Mouse (Mus musculus) midbrain, embryonic 14.5 days (tissue): ENCODE results near the gene Soga3. TPM values are rescaled to one million over a fixed set of nuclear protein-coding genes. Genes with fewer than 3 reads are reported as not detected.
A peak's percentile ranks its signal among the peaks of the same experiment; 100 is the strongest.

ENCODE experiments used
- ATAC-seq: fragments of 200-750 bp; cut with Nextera tagmentation; 2 replicates; pipeline ENCODE4 v1.8.0; 2017; ENCODE audit warnings: moderate number of reproducible peaks, moderate library complexity; ENCODE audit not compliant: low FRiP score, low TSS enrichment
- DNase-seq: peaks from one replicate; pipeline ENCODE4 v3.0.0-alpha.2; 2015
- H3K27ac ChIP-seq: fragments of 300-500 bp; sonication (generic); replicated peaks from 2 replicates; pipeline ENCODE4 v1.5.1; 2014; ENCODE audit warnings: mild to moderate bottlenecking, low read depth, low read length, moderate library complexity
- H3K27me3 ChIP-seq: fragments of 300-500 bp; sonication (generic); 2 replicates; pipeline ENCODE4 v1.6.1; 2014; ENCODE audit warnings: low read length, control low read depth, mixed read lengths; ENCODE audit not compliant: control insufficient read depth, insufficient read depth
- H3K36me3 ChIP-seq: fragments of 300-500 bp; sonication (generic); 2 replicates; pipeline ENCODE4 v1.6.1; 2014; ENCODE audit warnings: low read length, control low read depth; ENCODE audit not compliant: control insufficient read depth, insufficient read depth
- H3K4me1 ChIP-seq: fragments of 300-500 bp; sonication (generic); 2 replicates; pipeline ENCODE4 v1.6.1; 2014; ENCODE audit warnings: mild to moderate bottlenecking, antibody characterized with exemption, low read length, control low read depth; ENCODE audit not compliant: control insufficient read depth, insufficient read depth
- H3K4me2 ChIP-seq: fragments of 300-500 bp; sonication (generic); 2 replicates; pipeline ENCODE4 v1.6.1; 2014; ENCODE audit warnings: mild to moderate bottlenecking, low read length, moderate library complexity
- H3K4me3 ChIP-seq: fragments of 300-500 bp; sonication (generic); replicated peaks from 2 replicates; pipeline ENCODE4 v1.5.1; 2014; ENCODE audit warnings: low read depth, low read length
- H3K9ac ChIP-seq: fragments of 300-500 bp; sonication (generic); replicated peaks from 2 replicates; pipeline ENCODE4 v1.6.1; 2014; ENCODE audit warnings: mild to moderate bottlenecking, low read length, moderate library complexity
- H3K9me3 ChIP-seq: fragments of 300-500 bp; sonication (generic); 2 replicates; pipeline ENCODE4 v1.6.1; 2016; ENCODE audit warnings: low read length, control low read depth, mixed read lengths; ENCODE audit not compliant: control insufficient read depth
- WGBS: fragments of 180-500 bp; shearing (Covaris S2); extraction: QIAGEN DNeasy Blood & Tissue Kit; methylation state at CpG from one replicate; pipeline ENCODE4 v1.1.7; 2014; 5-methylcytosine and 5-hydroxymethylcytosine counted together
- polyA plus RNA-seq: library from polyadenylated mRNA; unstranded; fragments of >200 nt; fragmentation: Nextera tagmentation; extraction: Ambion mirVana; gene quantifications from 2 replicates; pipeline ENCODE4 v1.2.1, GENCODE M21; 2014

Soga3 gene
- polyA plus RNA-seq, 1 experiment from 2014 or later = 90.7 TPM

GRCm38 (mm10) chr10:29216957-29217356, 73.3 kb downstream of the Soga3 start:
- Histone ChIP-seq H3K4me3 (no peak overlapping the region), H3K4me2 (no peak overlapping the region), H3K4me1 (no peaks in the 10 kb centered on the region), H3K36me3 (peaks cover 15% of the 10 kb centered on the region), H3K9me3 (no peaks in the 10 kb centered on the region), H3K27ac (no peak overlapping the region), H3K9ac (no peak overlapping the region), H3K27me3 (no peaks in the 10 kb centered on the region)
- no peak for DNase-seq
- 95% methylated on average over 1 of the region's 1 CpGs for WGBS
- ATAC-seq = peak; percentile 51; the same call in 1 of the 2 replicates

- Histone ChIP-seq H3K9me3 (no peaks in the 10 kb centered on the region), H3K4me2 (no peak overlapping the region), H3K9ac (no peak overlapping the region), H3K36me3 (peaks cover 20% of the 10 kb centered on the region), H3K27me3 (no peaks in the 10 kb centered on the region), H3K4me1 (no peaks in the 10 kb centered on the region), H3K4me3 (no peak overlapping the region), H3K27ac (no peak overlapping the region)
- ATAC-seq (peak; percentile 35; the same call in 1 of the 2 replicates), DNase-seq (peak; percentile 35)
- WGBS = 18% methylated on average over 2 of the region's 2 CpGs
Measured at GRCm38 (mm10) chr10:29217451-29217850, 73.8 kb downstream of the Soga3 start.

- WGBS = 93% methylated on average over 4 of the region's 4 CpGs
- DNase-seq (no peak), ATAC-seq (no peak)
- H3K9ac ChIP-seq = no peak overlapping the region
- no peaks in the 10 kb centered on the region for H3K9me3 ChIP-seq
- H3K36me3 ChIP-seq = peaks cover 65% of the 10 kb centered on the region
- no peaks in the 10 kb centered on the region for H3K4me1 ChIP-seq
- H3K27me3 ChIP-seq = no peaks in the 10 kb centered on the region
- no peak overlapping the region for H3K4me3 ChIP-seq
- H3K4me2 ChIP-seq = no peak overlapping the region
- no peak overlapping the region for H3K27ac ChIP-seq
Measured at GRCm38 (mm10) chr10:29225329-29225728, 81.7 kb downstream of the Soga3 start.

GRCm38 (mm10) chr10:29231208-29231607, 87.6 kb downstream of the Soga3 start:
- Histone ChIP-seq H3K4me3 (no peak overlapping the region), H3K9ac (no peak overlapping the region), H3K9me3 (no peaks in the 10 kb centered on the region), H3K36me3 (peaks cover 34% of the 10 kb centered on the region), H3K4me1 (no peaks in the 10 kb centered on the region), H3K27me3 (no peaks in the 10 kb centered on the region), H3K4me2 (no peak overlapping the region), H3K27ac (no peak overlapping the region)
- 82% methylated on average over 2 of the region's 2 CpGs for WGBS
- ATAC-seq = no peak
- no peak for DNase-seq

Other genes with a start within 250 kb of the Soga3 start
- gene 2310057J18Rik, start 157.5 kb upstream of the Soga3 start, polyA plus RNA-seq = not detected in 2 replicates
- gene Gm49353, start 55.1 kb downstream of the Soga3 start, polyA plus RNA-seq = 12.0 and 14.2 TPM in 2 replicates
- 35.4 and 40.8 TPM in 2 replicates for gene 9330159F19Rik, start 67.8 kb downstream of the Soga3 start, polyA plus RNA-seq
- 20.9 and 24.6 TPM in 2 replicates for gene Echdc1, start 169.3 kb downstream of the Soga3 start, polyA plus RNA-seq
- gene Rnf146, start 218.6 kb downstream of the Soga3 start, polyA plus RNA-seq = 78.4 and 78.7 TPM in 2 replicates